Mouse (Mus musculus) brown adipose tissue, adult 24 weeks (tissue): ENCODE data around the gene Ndufs7. TPM values are rescaled to one million over a fixed set of nuclear protein-coding genes. Genes with fewer than 3 reads are reported as not detected.
A peak's percentile ranks its signal among the peaks of the same experiment; 100 is the strongest.

Experiments used
- H3K27ac ChIP-seq: fragments of 200-500 bp; replicated peaks from 2 replicates; pipeline ENCODE4 v1.5.1; 2012; ENCODE audit warnings: low read depth, mild to moderate bottlenecking, low read length
- H3K4me1 ChIP-seq: fragments of 200-500 bp; 2 replicates; pipeline ENCODE4 v1.6.1; 2012; ENCODE audit warnings: low read length, mixed read lengths; ENCODE audit not compliant: control insufficient read depth, insufficient read depth, insufficient read length
- H3K4me3 ChIP-seq: fragments of 200-500 bp; 2 replicates; pipeline ENCODE4 v1.5.1; 2012; ENCODE audit warnings: low read depth, mild to moderate bottlenecking, low read length, moderate library complexity; ENCODE audit not compliant: insufficient read depth
- polyA plus RNA-seq: library from polyadenylated mRNA; stranded (reverse); fragments of >200 nt; gene quantifications from 2 replicates; pipeline ENCODE4 v1.2.4, GENCODE M21; 2012; ENCODE audit not compliant: missing spikeins, insufficient read depth, insufficient read length

Gene Ndufs7
- polyA plus RNA-seq, 1 experiment: 732 TPM

DNA sequence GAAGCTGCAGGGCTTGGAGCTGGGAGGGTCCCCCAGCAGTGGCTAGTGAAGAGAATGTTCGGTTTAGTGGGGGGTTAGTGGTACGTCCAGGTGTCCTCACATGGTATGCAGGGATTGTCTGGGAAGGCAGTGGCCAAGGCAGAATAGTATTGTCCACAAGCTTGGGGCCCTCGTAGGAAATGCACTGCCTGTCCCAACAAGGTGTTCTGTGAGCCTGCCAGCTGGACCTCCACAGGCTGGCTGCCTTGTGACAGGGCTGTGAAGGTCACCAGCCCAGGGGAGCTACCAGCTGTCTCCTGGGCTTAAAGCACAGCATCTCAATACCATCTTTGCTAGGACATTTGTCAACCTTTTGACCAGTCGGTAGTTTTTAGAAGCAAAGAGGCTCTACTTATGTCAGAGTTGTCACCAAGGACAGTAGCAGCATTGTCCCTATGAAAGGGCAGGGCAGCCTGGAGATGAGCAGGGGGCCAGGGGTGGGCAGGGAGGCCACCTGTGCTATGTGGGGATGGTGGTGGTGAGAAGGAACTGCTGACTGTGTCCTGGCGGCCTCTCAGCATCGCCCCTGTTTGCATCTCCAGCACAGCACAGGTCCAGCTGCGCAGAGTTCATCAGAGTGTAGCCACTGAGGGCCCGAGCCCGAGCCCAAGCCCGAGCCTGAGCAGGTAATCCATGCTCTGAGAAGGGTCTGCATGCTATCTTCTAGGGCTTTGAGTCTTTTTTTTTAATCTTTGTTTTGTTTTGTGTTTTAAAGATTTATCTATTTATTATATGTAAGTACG, 3.8 kb downstream of the Ndufs7 start:
- Histone ChIP-seq H3K27ac (no peak overlapping the region), H3K4me1 (peaks cover 5% of the 10 kb centered on the region; the same call in 1 of the 2 replicates), H3K4me3 (no peak overlapping the region)

DNA sequence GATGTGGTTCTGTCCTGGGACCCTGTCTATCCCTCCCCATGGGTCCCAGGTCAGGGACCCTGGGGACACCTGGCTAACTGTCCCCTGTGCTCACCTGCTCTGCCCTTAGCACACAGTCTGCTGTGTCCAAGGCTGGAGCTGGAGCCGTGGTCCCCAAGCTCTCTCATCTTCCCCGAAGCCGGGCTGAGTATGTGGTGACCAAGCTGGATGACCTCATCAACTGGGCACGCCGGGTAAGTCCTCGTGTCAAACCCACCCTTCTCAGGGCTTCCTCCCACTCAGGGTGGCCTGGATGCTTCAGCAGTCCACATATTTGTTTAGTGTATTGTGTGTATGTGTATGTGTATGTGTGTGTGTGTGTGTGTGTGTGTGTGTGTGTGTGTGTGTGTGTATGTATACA, 4.6 kb downstream of the Ndufs7 start:
- H3K4me1 ChIP-seq: peaks cover 5% of the 10 kb centered on the region; the same call in 1 of the 2 replicates
- no peak overlapping the region for H3K4me3 ChIP-seq
- no peak overlapping the region for H3K27ac ChIP-seq

GRCm38 (mm10) chr10:80254331-80255297, 5.7 kb downstream of the Ndufs7 start:
- peaks cover 11% of the 10 kb centered on the region for H3K4me1 ChIP-seq
- H3K27ac ChIP-seq: no peak overlapping the region
- no peak overlapping the region for H3K4me3 ChIP-seq

DNA sequence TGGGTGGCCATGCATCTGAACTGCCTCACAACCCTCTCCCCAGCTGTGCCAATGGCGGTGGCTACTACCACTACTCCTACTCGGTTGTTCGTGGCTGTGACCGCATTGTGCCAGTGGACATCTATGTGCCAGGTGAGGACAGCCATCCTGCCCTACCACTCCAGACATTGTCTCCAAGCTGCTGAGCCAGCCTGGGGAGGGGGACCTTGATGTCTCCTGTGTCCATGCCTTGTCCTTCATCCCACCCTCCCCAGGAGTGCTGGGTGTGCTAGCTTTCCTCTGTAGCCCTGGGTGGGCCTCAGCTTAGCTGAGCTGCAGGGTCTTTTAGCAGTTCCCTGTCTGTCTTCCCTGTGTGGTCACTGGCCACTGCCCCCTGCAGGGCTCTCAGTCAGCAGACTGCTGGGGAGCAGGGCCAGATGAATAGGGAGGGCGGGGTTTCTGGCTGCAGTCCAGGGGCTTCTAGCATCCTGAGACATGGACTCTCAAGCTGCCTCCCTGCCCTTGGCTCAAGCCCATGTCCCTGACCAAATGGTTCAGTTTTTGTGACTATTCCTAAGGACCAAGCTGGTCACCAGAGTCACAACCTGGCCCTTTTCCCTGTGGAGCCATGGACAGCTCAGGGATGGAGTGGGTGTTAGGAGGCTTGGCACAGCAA, 7.1 kb downstream of the Ndufs7 start:
- no peak overlapping the region for H3K27ac ChIP-seq

DNA sequence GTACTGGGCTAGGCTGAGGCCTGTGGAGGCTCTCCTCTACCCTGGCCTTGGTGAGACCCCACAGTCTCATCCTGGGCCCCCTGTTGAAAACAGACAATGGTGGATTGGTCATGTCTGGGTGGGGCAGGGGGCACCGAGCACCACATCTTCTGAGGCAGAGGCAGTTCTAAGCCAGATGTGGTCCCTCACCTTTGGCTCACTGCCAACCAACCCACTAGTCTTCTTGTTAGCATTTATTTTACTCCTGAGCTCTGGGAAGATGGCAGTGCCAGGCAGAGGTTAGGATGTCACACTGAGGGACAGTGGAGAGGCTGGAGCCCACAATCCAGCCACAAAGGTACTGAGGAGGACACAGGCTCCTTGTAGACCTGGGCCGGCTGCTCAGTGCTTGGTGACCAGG, 9.0 kb downstream of the Ndufs7 start:
- Histone ChIP-seq H3K4me1 (peaks cover 12% of the 10 kb centered on the region), H3K27ac (no peak overlapping the region), H3K4me3 (no peak overlapping the region)

More for the DNA sequence above, 7.1 kb downstream of the Ndufs7 start:
- no peak overlapping the region for H3K4me3 ChIP-seq
- H3K4me1 ChIP-seq: peaks cover 10% of the 10 kb centered on the region

DNA sequence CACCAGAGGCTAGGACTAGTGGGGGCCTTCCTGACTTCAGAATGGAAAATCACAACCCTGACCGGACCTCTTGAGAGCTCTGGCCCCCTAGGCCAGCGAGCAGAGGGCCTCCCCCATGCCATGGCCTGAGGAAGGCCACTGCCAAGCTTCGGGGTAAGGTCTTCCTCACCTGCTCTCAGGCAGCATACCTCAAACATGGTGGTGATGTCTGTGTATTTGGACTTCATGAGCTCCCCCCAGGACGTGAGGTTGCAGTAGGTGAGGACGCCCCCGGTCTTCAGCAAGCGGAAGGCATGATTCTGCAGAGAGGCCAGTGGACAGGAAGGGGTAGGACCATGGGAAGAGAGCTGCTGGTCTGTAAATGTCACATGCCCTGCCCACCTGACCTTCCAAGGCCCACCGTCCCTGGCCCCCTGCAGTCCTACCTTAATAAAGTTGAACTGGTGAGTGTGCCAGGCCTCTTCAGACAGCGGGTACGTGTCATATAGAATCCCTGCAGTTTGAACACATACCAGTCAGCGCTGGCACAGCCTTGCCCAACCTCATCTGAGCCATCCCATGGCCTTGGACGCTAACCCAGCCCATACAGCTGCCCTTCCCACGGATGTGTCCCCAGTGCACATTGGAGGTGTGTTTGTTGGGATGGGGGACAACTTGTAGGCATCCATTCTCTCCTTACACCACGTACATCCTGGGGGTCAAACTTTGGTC, 10.0 kb downstream of the Ndufs7 start:
- peaks cover 12% of the 10 kb centered on the region for H3K4me1 ChIP-seq
- no peak overlapping the region for H3K4me3 ChIP-seq
- H3K27ac ChIP-seq: no peak overlapping the region

DNA sequence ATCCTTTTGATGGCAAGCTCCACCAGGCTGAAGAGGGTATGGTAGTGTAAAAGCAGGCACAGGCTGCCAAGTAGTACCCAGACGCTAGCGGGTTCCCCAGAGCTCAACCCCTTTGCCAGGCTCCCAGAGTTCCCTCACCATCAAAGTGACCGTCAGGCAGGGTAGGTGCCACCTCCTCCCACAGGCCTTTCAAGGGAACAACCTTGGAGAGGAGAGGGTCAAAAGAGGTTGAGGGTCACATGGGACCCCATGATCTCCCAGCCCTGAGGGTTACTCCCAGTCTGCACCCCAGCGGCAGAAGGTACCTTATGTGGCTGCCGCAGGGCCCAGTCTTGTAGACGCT, 10.5 kb downstream of the Ndufs7 start:
- Histone ChIP-seq H3K4me3 (no peak overlapping the region), H3K4me1 (peaks cover 12% of the 10 kb centered on the region), H3K27ac (no peak overlapping the region)

GRCm38 (mm10) chr10:80259861-80260641, 11.1 kb downstream of the Ndufs7 start:
- H3K27ac ChIP-seq: peak overlapping the region; percentile 32; the same call in 1 of the 2 replicates
- H3K4me1 ChIP-seq: peaks cover 12% of the 10 kb centered on the region
- peak overlapping the region; percentile 67 for H3K4me3 ChIP-seq

- peak within 1 kb of the TSS; percentile 73 for H3K4me3 ChIP-seq
- H3K27ac ChIP-seq: peak within 1 kb of the TSS; percentile 99
- H3K4me1 ChIP-seq: peaks cover 12% of the 10 kb centered on the region
These were observed 12.0 kb downstream of the Ndufs7 start, which contains the start of the genes Gamt and Dazap1 for GRCm38 (mm10) chr10:80260642-80261584. Gene Gamt, minus strand, starts transcription at chr10:80261012. Gene Dazap1, plus strand, starts transcription at chr10:80261486.

DNA sequence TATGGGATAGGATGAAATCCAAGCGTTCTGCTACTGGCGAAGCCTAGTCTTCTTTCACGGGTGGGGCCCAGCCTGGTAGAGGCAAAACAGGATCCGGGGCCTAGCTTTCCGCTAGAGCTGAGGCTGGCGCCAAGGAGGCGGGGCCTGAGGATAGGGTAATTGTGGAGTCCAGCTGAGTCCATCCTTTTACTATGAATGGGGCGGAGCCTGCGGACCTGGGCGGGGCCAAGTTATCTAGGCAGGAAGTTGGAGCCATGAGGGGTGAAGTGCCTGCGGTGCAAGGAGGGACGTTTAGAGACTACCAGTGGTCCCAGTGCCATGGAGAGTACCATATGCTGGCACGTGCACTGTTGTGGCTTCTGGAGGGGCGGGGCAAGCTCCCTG, 12.7 kb downstream of the Ndufs7 start:
- peaks cover 15% of the 10 kb centered on the region for H3K4me1 ChIP-seq

GRCm38 (mm10) chr10:80262169-80262568, 13.2 kb downstream of the Ndufs7 start:
- Histone ChIP-seq H3K4me3 (no peak overlapping the region), H3K27ac (0 out of 2 replicates have a peak overlapping the region, but pooled peaks have one; percentile 2), H3K4me1 (peaks cover 18% of the 10 kb centered on the region)

More for the DNA sequence above, 12.7 kb downstream of the Ndufs7 start:
- H3K27ac ChIP-seq: peak overlapping the region; percentile 99
- peak overlapping the region; percentile 73 for H3K4me3 ChIP-seq

DNA sequence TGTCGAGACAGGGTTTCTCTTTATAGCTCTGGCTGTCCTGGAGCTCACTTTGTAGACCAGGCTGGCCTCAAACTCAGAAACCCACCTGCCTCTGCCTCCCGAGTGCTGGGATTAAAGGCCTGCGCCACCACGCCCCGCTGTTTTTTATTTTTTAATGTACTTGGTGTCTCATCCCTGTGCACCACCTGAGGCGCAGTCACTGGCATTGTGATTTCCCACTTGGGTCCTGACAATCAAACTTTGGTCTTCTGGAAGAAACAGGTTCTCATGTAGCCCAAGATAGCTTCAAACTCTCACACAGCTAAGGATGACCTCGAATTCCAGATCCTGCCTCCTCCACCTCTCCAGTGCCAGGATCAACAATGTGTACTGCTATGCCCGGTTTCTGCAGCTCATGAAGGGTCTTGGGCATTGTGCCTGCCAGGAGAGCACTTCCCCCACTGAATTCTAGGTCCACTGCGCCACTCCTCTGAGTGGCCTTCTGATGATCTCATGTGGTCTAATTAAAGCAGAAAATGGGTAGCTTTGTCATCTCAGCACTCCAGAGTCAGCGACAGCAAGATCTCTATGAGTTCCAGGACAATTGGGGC, 13.9 kb downstream of the Ndufs7 start:
- H3K4me3 ChIP-seq: no peak overlapping the region

More for the DNA sequence above, 13.9 kb downstream of the Ndufs7 start:
- peaks cover 25% of the 10 kb centered on the region for H3K4me1 ChIP-seq
- no peak overlapping the region for H3K27ac ChIP-seq
